Mouse (Mus musculus) thymus, adult 2 months (tissue): ENCODE measurements around the gene Foxf1.

Experiments
- CTCF ChIP-seq: fragments of 200-500 bp; IDR thresholded peaks from 2 replicates; pipeline ENCODE4 v1.5.1; 2012; ENCODE audit warnings: mild to moderate bottlenecking, control low read depth, low read length, moderate library complexity, borderline replicate concordance; ENCODE audit not compliant: control insufficient read depth, poor library complexity, insufficient read depth; ENCODE audit errors: extremely low read depth
- POLR2A ChIP-seq: fragments of 200-500 bp; IDR thresholded peaks from 2 replicates; pipeline ENCODE4 v1.6.1; 2012; ENCODE audit warnings: mild to moderate bottlenecking, low read length, control low read depth, moderate library complexity; ENCODE audit not compliant: control insufficient read depth, poor library complexity, insufficient read depth; ENCODE audit errors: extremely low read depth

- TF ChIP-seq CTCF (no peak), POLR2A (no peak)
These were observed 2.8 kb upstream of the Foxf1 start for GRCm38 (mm10) chr8:121081398-121081797.
